Mouse (Mus musculus) lung, embryonic 16.5 days (tissue): ENCODE measurements around the gene Surf6. TPM values are rescaled to one million over a fixed set of nuclear protein-coding genes. Genes with fewer than 3 reads are reported as not detected.

Source experiments
- ATAC-seq: fragments of 200-750 bp; cut with Nextera tagmentation; 2 replicates; pipeline ENCODE4 v1.8.0; 2017; ENCODE audit warnings: low read depth, mild to moderate bottlenecking, moderate library complexity
- H3K27ac ChIP-seq: fragments of 300-500 bp; sonication (generic); 2 replicates; pipeline ENCODE4 v1.5.1; 2014; ENCODE audit warnings: mild to moderate bottlenecking, control low read depth, low read length
- H3K27me3 ChIP-seq: fragments of 300-500 bp; sonication (generic); 2 replicates; pipeline ENCODE4 v1.6.1; 2014; ENCODE audit warnings: low read depth, low read length, mixed read lengths; ENCODE audit not compliant: control insufficient read depth, insufficient read depth
- H3K36me3 ChIP-seq: fragments of 300-500 bp; sonication (generic); 2 replicates; pipeline ENCODE4 v1.6.1; 2014; ENCODE audit warnings: low read length; ENCODE audit not compliant: control insufficient read depth, insufficient read depth
- H3K4me1 ChIP-seq: fragments of 300-500 bp; sonication (generic); replicated peaks from 2 replicates; pipeline ENCODE4 v1.6.1; 2014; ENCODE audit warnings: low read length, mixed read lengths; ENCODE audit not compliant: control insufficient read depth, insufficient read depth
- H3K4me2 ChIP-seq: fragments of 300-500 bp; sonication (generic); 2 replicates; pipeline ENCODE4 v1.6.1; 2014; ENCODE audit warnings: low read depth, low read length, control low read depth
- H3K4me3 ChIP-seq: fragments of 300-500 bp; sonication (generic); 2 replicates; pipeline ENCODE4 v1.5.1; 2014; ENCODE audit warnings: mild to moderate bottlenecking, low read length, control low read depth
- H3K9ac ChIP-seq: fragments of 300-500 bp; sonication (generic); 2 replicates; pipeline ENCODE4 v1.6.1; 2014; ENCODE audit warnings: low read length, control low read depth
- H3K9me3 ChIP-seq: fragments of 300-500 bp; sonication (generic); 2 replicates; pipeline ENCODE4 v1.6.1; 2016; ENCODE audit warnings: low read length; ENCODE audit not compliant: control insufficient read depth
- WGBS: fragments of 180-500 bp; shearing (Covaris S2); extraction: QIAGEN DNeasy Blood & Tissue Kit; methylation state at CpG from one replicate; pipeline ENCODE4 v1.1.7; 2014; 5-methylcytosine and 5-hydroxymethylcytosine counted together
- polyA plus RNA-seq: library from polyadenylated mRNA; unstranded; fragments of >200 nt; fragmentation: Nextera tagmentation; extraction: Ambion mirVana; gene quantifications from 2 replicates; pipeline ENCODE4 v1.2.1, GENCODE M21; 2015

Gene Surf6
- polyA plus RNA-seq, 1 experiment from 2014 or later, result 25.3 TPM

DNA sequence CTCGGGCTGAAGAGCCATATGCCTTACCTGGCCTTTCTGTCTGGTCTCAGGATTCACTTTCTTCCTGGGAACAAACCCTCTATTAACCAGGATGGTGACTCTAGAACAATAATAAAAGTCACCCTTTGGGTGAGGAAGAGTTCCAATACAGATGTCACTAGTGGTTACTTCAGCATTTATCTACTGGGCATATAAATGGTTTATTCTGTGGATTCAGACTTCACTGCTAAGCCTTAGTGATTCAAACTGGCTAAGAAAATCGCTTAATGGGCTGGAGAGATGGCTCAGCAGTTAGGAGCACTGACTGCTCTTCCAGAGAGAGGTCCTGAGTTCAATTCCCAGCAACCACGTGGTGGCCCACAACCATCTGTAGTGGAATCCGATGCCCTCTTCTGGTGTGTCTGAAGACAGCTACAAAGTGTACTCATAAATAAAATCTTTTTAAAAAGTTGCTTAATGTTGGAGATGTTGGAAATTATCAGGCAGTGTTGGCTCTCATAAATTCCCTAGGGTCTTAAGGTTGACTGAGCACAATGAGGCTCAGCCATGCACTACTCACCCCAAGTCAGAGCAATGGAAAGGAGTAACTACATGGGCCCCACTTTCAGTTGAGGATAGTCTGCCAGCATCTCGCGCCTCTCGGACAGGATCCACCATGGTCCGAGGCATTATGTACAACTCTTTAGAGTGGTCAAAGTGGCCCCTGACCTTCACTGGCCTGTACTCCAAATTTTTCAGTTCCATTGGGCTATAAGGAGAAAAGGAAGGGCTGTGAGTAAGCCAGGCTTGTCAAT, 11.7 kb upstream of the Surf6 start:
- Histone ChIP-seq H3K36me3 (peaks cover 33% of the 10 kb centered on the region), H3K4me1 (peaks cover 33% of the 10 kb centered on the region), H3K27ac (no peak overlapping the region), H3K27me3 (no peaks in the 10 kb centered on the region), H3K4me3 (no peak overlapping the region), H3K9ac (no peak overlapping the region), H3K4me2 (no peak overlapping the region), H3K9me3 (no peaks in the 10 kb centered on the region)
- ATAC-seq, result no peak
- WGBS, result 49% methylated on average over 8 of the region's 8 CpGs

DNA sequence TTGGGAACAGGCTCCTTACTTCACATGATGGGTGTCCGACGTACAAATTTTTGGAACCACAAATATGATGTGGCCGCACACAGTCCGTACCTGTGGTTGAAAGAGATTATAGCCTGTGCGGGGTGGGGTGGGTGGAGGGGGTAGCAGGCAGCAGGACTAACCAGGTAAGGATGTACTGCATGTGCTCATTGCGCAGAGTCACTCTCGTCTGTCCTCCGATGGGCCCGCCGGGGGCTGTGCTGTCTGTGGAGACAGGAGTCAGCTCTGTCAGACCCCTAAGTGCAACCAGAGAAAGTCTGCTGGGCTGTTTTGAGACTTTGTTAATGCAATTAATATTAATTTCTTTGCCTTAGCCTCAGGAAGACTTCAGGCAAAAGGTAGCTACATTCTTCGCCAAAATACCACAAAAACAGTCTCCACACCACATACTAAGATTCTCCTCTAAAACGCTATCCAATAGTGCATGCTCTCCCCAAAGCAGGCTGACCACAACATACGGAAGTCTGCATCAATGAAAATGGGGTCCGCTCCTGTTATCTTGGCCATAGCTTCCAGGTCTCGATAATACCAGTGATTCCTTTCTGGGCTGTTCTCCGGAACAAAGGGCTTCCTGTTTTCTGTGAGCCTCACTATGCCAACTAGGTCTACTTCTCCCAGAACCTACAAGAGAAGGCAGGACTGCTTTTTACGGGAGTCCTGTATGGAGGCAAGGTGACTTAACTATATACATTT, 10.9 kb upstream of the Surf6 start:
- peaks cover 39% of the 10 kb centered on the region for H3K4me1 ChIP-seq
- H3K27ac ChIP-seq, result no peak overlapping the region
- peaks cover 25% of the 10 kb centered on the region for H3K36me3 ChIP-seq
- no peak overlapping the region for H3K4me2 ChIP-seq
- no peaks in the 10 kb centered on the region for H3K9me3 ChIP-seq
- 79% methylated on average over 17 of the region's 17 CpGs for WGBS
- no peak overlapping the region for H3K9ac ChIP-seq
- no peaks in the 10 kb centered on the region for H3K27me3 ChIP-seq
- H3K4me3 ChIP-seq, result no peak overlapping the region
- ATAC-seq, result no peak

DNA sequence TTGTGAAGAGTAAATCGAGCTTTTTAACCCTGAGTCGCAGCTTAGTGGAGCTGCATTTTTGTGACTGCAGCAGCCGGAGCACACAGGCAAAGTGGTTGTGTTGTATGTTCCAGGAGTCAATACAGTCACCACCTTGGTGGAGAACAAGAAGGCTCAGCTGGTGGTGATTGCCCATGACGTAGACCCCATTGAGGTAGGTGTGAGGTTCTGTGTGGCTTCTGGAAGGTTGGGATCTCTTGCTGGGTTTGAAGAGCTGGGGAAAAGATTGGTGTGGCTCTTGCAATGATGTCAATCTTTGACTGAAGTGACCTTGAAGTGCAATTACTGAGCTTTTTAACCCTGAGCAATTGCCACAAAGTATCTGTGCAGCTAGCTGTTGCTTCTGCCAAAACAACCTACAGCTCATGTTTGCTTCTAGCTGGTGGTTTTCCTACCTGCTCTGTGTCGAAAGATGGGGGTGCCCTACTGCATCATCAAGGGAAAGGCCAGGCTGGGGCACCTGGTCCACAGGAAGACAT, 9.6 kb upstream of the Surf6 start:
- 64% methylated on average over 5 of the region's 5 CpGs for WGBS

DNA sequence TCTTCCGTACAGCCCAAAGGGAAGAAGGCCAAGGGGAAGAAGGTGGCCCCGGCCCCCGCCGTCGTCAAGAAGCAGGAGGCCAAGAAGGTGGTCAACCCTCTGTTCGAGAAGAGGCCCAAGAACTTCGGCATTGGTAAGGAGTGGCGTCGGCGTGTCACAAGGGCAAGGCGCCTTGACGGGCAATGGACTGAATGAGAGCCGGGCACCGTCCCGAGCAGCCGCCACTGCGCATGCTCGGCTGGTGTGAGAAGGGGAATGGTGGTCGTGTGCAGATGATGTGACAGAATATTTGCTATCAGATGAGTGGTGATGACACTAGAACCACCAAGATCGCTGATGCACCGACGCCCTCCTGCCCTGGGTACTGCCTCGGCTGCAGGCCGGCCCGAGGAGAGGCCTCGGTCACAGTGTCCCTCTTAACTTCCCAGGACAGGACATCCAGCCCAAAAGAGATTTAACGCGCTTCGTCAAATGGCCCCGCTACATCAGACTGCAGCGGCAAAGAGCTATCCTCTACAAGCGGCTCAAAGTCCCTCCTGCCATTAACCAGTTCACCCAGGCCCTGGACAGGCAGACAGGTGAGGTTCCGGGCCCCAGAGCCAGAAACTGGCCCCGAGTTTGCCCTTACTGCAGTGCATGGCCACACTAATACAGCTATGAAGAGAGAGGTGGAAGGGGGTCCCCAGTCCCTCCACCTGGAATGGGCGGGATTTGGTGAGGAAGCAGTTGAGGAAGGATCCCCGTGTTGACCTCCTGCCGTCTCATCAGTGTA, 8.5 kb upstream of the Surf6 start:
- Histone ChIP-seq H3K4me2 (peak overlapping the region; percentile 95), H3K27ac (peak overlapping the region; percentile 79), H3K4me3 (peak overlapping the region; percentile 75), H3K9ac (peak overlapping the region; percentile 90), H3K9me3 (no peaks in the 10 kb centered on the region), H3K27me3 (no peaks in the 10 kb centered on the region), H3K4me1 (peaks cover 27% of the 10 kb centered on the region), H3K36me3 (peaks cover 43% of the 10 kb centered on the region)
- WGBS, result 0% methylated on average over 34 of the region's 37 CpGs
- ATAC-seq, result peak; percentile 45

More for the DNA sequence above, 9.6 kb upstream of the Surf6 start:
- H3K4me3 ChIP-seq, result peak overlapping the region; percentile 75
- H3K4me1 ChIP-seq, result peaks cover 33% of the 10 kb centered on the region
- H3K9ac ChIP-seq, result peak overlapping the region; percentile 90
- H3K9me3 ChIP-seq, result no peaks in the 10 kb centered on the region
- H3K4me2 ChIP-seq, result peak overlapping the region; percentile 95
- H3K27ac ChIP-seq, result no peak overlapping the region
- no peaks in the 10 kb centered on the region for H3K27me3 ChIP-seq
- H3K36me3 ChIP-seq, result peaks cover 32% of the 10 kb centered on the region
- ATAC-seq, result no peak

DNA sequence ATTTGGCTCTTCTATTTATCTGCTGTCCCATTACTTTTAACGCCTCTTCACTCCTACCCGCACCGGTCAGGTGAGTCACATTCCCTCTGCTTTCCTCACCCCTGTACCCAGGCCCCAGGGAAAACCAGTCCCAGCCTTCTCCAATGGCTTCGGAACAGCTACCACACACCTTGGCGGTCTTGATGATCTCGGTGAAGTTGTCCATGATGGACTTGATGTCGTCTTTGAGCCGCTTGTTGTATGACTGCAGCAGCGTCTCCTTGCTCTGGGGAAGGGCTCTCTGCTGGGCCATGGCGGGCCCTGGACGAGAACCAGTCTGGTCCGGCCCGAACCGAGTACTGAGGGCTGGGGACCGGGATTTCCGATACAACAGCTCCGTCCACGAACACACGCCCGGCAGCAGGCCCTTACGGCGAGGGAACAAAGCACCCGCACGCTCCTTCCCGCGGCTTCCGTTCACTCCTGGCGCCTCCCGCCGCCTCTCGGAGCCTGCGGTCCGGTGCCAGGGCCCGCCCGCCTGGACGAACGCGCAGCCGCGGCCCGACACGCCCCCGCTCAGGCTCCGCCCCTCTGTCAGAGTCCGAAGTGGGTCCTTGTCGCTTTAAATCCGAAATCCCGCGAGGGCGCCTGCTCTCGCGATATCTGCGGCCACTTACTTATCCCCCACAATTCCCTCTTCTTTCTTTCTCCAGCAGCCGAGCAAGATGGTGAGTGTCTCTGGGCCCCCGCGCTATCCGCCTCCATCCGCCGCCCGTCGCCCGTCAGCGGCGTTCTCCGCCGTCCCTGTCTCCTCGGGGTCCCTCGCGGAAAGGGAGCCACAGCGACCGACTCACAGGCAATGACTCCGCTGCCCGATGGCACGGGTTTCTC, 7.7 kb upstream of the Surf6 start, which contains the start of the genes Med22 and Rpl7a:
Gene Med22, minus strand, starts transcription at position 554 of the 870 bp plus-strand sequence.
Gene Rpl7a, plus strand, starts transcription at position 641 of the 870 bp plus-strand sequence.
- no peaks in the 10 kb centered on the region for H3K9me3 ChIP-seq
- H3K9ac ChIP-seq, result peak within 1 kb of the TSS; percentile 91
- H3K4me3 ChIP-seq, result peak within 1 kb of the TSS; percentile 75
- peak within 1 kb of the TSS; percentile 88 for H3K27ac ChIP-seq
- under 1% methylated on average over 74 of the region's 74 CpGs for WGBS
- H3K4me1 ChIP-seq, result peaks cover 25% of the 10 kb centered on the region
- peak within 1 kb of the TSS; percentile 95 for H3K4me2 ChIP-seq
- peaks cover 47% of the 10 kb centered on the region for H3K36me3 ChIP-seq
- no peaks in the 10 kb centered on the region for H3K27me3 ChIP-seq
- peak; percentile 96 for ATAC-seq

DNA sequence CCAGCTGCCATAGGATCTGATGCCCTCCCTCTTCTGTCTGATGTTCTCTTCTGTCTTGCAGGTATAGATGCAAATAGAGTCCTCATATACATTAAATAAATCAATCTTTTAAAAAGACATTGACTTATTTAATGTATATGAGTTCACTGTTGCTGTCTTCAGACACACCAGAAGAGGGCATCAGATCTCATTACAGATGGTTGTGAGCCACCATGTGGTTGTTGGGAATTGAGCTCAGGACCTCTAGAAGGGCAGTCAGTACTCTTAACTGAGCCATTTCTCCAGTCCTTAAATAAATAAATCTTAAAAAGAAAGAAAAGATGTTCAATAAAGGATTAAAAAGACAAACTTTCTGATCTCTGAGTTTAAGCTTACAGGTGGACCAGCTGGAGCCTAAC, 6.7 kb upstream of the Surf6 start:
- Histone ChIP-seq H3K36me3 (peaks cover 47% of the 10 kb centered on the region), H3K4me3 (peak overlapping the region; percentile 75), H3K27me3 (no peaks in the 10 kb centered on the region), H3K4me2 (peak overlapping the region; percentile 76), H3K27ac (peak overlapping the region; percentile 88; the same call in 1 of the 2 replicates), H3K9me3 (no peaks in the 10 kb centered on the region), H3K4me1 (peaks cover 20% of the 10 kb centered on the region), H3K9ac (peak overlapping the region; percentile 91)
- ATAC-seq, result no peak

DNA sequence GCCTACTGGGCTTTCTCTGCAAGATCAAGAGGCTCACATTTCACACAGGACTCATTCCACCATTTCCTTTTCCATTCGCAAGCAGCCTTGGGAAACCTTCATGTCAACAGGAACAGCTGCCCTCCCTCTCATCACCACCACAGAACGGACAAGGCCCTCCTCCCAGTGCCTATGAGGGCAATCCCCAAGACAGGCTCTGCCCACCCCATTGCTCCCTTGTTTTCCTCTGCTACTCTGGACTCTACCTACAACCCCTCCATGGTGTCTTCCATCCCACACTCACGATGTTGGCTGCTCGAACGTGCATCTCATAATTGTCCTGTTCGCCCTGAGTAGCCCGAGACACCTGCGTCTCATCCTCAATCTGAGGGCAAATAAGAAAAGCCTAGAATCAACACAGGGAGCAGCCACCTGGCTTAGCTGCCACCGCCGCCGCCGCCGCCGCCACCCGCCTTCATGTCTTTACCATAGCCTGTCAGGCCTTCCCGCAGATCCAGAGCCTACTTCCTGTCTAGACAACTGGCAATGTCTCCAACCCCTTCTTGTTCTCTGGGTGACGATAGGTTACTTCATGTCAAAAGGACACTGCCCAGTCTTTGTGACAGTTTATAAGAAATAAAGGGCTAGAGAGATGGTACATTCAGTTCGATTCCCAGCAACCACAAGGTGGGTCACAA, 6.2 kb upstream of the Surf6 start:
- no peaks in the 10 kb centered on the region for H3K9me3 ChIP-seq
- no peak for ATAC-seq
- peak overlapping the region; percentile 75 for H3K4me3 ChIP-seq
- no peaks in the 10 kb centered on the region for H3K27me3 ChIP-seq
- peak overlapping the region; percentile 91 for H3K9ac ChIP-seq
- H3K36me3 ChIP-seq, result peaks cover 43% of the 10 kb centered on the region
- WGBS, result 68% methylated on average over 18 of the region's 18 CpGs
- H3K4me2 ChIP-seq, result peak overlapping the region; percentile 76
- H3K27ac ChIP-seq, result no peak overlapping the region
- peaks cover 22% of the 10 kb centered on the region for H3K4me1 ChIP-seq

DNA sequence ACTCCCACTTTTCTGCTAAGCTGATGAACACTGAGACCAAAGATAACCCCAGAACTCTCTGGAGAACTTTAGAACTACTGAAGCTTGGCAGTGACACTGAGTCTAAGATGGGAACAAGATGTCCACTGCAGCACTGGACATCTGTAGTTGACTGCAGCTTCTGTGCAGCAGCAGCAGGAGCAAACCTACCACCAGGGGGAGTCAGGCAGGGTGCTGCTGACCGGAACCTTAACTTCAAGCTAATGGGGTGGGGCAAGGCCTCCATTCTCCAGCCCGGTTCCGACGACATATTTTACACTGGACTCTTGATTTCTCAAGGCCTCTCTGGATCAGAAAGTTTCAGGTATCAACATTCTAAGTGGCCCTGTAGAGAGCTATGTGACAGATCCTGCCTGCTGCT, 4.4 kb upstream of the Surf6 start:
- no peak for ATAC-seq
- Histone ChIP-seq H3K4me2 (no peak overlapping the region), H3K36me3 (peaks cover 27% of the 10 kb centered on the region), H3K4me1 (peaks cover 24% of the 10 kb centered on the region), H3K9ac (no peak overlapping the region), H3K9me3 (no peaks in the 10 kb centered on the region), H3K27ac (no peak overlapping the region), H3K4me3 (no peak overlapping the region), H3K27me3 (no peaks in the 10 kb centered on the region)
- 30% methylated on average over 4 of the region's 4 CpGs for WGBS
